ENCODE assay signal across 24 mouse cellular contexts in genomic region chr1:144256556-144257331, GRCm38 (mm10). TPM values are rescaled to one million over a fixed set of nuclear protein-coding genes. Genes with fewer than 3 reads are reported as not detected.
DNase-seq lines count a peak whose midpoint lies in the region; ATAC-seq lines count a peak whose summit lies in the region.
"Had no signal": no experiment of that assay in that cellular context is flagged by ENCODE, and none has a peak within 500 bp of the region (broad histone marks: within the 10 kb centered on the region; RNA-seq: fewer than 3 reads in every experiment).

No protein-coding gene starts in this region.

- no peak overlapping the region for H3K4me2 ChIP-seq in heart, embryonic 12.5 days
- H3K4me2 ChIP-seq: forebrain, embryonic 13.5 days; heart, embryonic 15.5 days; hindbrain, embryonic 14.5 days had no signal

- DNase-seq in CD4-positive, CD25-positive, alpha-beta regulatory T cell, adult 2 months (ENCODE audit: low read depth, low spot score), result peak; percentile 55
- peak; percentile 75 for DNase-seq in induced T-regulatory cell, adult 2 months (ENCODE audit: low read depth)
- no peak for DNase-seq in thymus, postnatal 36 days
- no peak for DNase-seq in left cerebral cortex, postnatal 25 days (ENCODE audit: low spot score in 2 of 2)
- DNase-seq: adrenal gland, postnatal 10 days; cerebellum, adult 11-12 months; cerebellum, adult 9-11 months; cerebellum, postnatal 36 days; forebrain, postnatal 0 days; gastrocnemius, postnatal 36 days; heart, adult 18-20 months; heart, postnatal 14 days; kidney, adult 11 months had no signal

- no peak overlapping the region for H3K27ac ChIP-seq in heart, embryonic 12.5 days (ENCODE audit: poor library complexity, severe bottlenecking)
- H3K27ac ChIP-seq: embryonic facial prominence, embryonic 10.5 days; forebrain, embryonic 13.5 days; heart, embryonic 10.5 days; heart, embryonic 15.5 days; hindbrain, embryonic 10.5 days; hindbrain, embryonic 14.5 days had no signal

- intact Hi-C loops in left cerebral cortex, postnatal 25 days (cut with DNase I), result no loop called here

- H3K36me3 ChIP-seq in heart, embryonic 12.5 days, result no peaks in the 10 kb centered on the region
- H3K36me3 ChIP-seq: embryonic facial prominence, embryonic 10.5 days; heart, embryonic 10.5 days; heart, embryonic 15.5 days; hindbrain, embryonic 10.5 days had no signal

- no peak overlapping the region for H3K4me3 ChIP-seq in heart, embryonic 12.5 days
- H3K4me3 ChIP-seq: embryonic facial prominence, embryonic 10.5 days; forebrain, embryonic 13.5 days; heart, embryonic 10.5 days; heart, embryonic 15.5 days; hindbrain, embryonic 10.5 days had no signal

- no peaks in the 10 kb centered on the region for H3K9me3 ChIP-seq in heart, embryonic 12.5 days (replicated peaks)
- H3K9me3 ChIP-seq: embryonic facial prominence, embryonic 10.5 days; forebrain, embryonic 13.5 days; heart, embryonic 10.5 days; hindbrain, embryonic 10.5 days had no signal

- ATAC-seq in activated CD4-positive, CD25-positive, alpha-beta regulatory T cell, adult 4 months, result peak; percentile 75
- ATAC-seq in heart, embryonic 12.5 days (ENCODE audit: insufficient number of reproducible peaks, low FRiP score), result no peak
- ATAC-seq in frontal cortex, adult (ENCODE audit: low TSS enrichment), result no peak
- ATAC-seq: forebrain, embryonic 13.5 days; forebrain, postnatal 0 days had no signal

- H3K9ac ChIP-seq in heart, embryonic 12.5 days, result no peak overlapping the region
- H3K9ac ChIP-seq: forebrain, embryonic 13.5 days; forebrain, postnatal 0 days; heart, embryonic 15.5 days; hindbrain, embryonic 14.5 days had no signal

- H3K4me1 ChIP-seq in heart, embryonic 12.5 days (replicated peaks), result no peaks in the 10 kb centered on the region
- H3K4me1 ChIP-seq: embryonic facial prominence, embryonic 10.5 days; forebrain, embryonic 13.5 days; heart, embryonic 10.5 days; heart, embryonic 15.5 days; hindbrain, embryonic 10.5 days had no signal

- WGBS in heart, embryonic 12.5 days, result 63% methylated on average over 2 of the region's 2 CpGs

- H3K27me3 ChIP-seq in heart, embryonic 12.5 days (replicated peaks), result no peaks in the 10 kb centered on the region
- H3K27me3 ChIP-seq: CH12.LX; forebrain, embryonic 13.5 days; heart, embryonic 15.5 days had no signal

RNA-seq across cellular contexts. Expression of gene Rgs1, which starts 7.7 kb away (rescaled TPM):
- polyA plus RNA-seq in activated CD4-positive, CD25-positive, alpha-beta regulatory T cell, adult 4 months (2017; shearing (Covaris generic)), result 100 to 1,000 TPM; 666 to 670 TPM
- polyA plus RNA-seq in heart, embryonic 12.5 days (2016; fragmentation: Nextera tagmentation; extraction: Ambion mirVana), result 0.10 and 0.37 TPM in 2 replicates
- total RNA-seq in left cerebral cortex, postnatal 25 days (2021), result under 1 TPM; 0.25 to 0.32 TPM
- total RNA-seq: forebrain, postnatal 0 days; gastrocnemius, adult 8-10 months; gastrocnemius, postnatal 36 days had no signal
- polyA plus RNA-seq: embryonic facial prominence, embryonic 10.5 days; forebrain, embryonic 13.5 days; forebrain, postnatal 0 days; heart, embryonic 10.5 days; hindbrain, embryonic 10.5 days; hindbrain, embryonic 14.5 days had no signal

Comparison
In these comparisons a context has a peak if more than half of its experiments do, and no peak if none do; other contexts are left out.
1. DNase-seq: peak in CD4-positive, CD25-positive, alpha-beta regulatory T cell, adult 2 months (single experiment) and induced T-regulatory cell, adult 2 months (single experiment); none in thymus, postnatal 36 days (0 of 2) and left cerebral cortex, postnatal 25 days (0 of 2).
2. RNA of gene Rgs1, which starts 7.7 kb away (polyA plus RNA-seq): 666 to 670 TPM in activated CD4-positive, CD25-positive, alpha-beta regulatory T cell, adult 4 months; 0.10 to 0.37 TPM in heart, embryonic 12.5 days; every median in the first group is over 100 times any median in the second.